Mouse (Mus musculus) kidney, postnatal 14 days (tissue): ENCODE data around the gene Pcbp4.

Experiments
- DNase-seq: peaks from one replicate; pipeline ENCODE4 v3.0.0; 2022; ENCODE audit warnings: mixed read lengths

The Pcbp4 gene

DNA sequence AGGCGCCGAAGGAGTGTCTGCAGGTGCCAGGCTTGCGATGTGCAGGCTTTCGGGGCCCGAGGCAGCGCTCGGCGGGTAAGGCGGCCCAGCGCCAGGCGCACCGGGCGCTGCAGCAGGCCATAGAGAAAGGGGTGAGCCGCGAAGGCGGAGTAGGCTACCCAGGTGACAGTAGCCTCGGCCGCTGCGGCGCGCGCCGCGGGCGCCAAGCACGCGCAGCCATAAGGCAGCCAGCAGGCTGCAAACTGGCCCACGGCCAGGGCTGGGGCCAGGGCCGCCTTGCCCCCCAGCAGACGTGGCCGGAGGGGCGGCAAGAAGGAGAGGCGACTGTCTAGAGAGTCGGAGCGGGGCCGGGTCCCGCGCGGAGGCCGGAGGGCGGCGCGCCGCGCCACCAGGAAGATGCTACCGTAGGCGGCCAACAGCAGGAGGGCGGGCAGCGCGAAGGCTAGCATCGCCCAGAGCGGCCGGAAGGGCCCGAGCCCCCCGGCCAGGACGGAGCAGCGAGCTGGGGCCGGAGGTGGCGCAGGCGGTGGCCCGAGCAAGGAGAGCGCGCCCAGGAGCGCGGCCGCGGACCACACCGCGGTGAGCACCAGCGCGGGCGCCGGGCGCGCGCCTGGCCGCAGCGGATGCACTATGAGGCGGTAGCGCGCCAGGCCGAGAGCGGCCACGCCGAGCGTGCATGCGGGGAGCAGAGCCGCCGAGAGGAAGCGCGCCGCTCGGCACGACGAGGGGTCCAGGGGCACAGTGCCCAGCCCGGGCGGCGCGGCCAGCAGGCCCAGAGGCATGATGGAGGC lies 11.9 kb downstream of the Pcbp4 start:
- peak; percentile 74 for DNase-seq

DNA sequence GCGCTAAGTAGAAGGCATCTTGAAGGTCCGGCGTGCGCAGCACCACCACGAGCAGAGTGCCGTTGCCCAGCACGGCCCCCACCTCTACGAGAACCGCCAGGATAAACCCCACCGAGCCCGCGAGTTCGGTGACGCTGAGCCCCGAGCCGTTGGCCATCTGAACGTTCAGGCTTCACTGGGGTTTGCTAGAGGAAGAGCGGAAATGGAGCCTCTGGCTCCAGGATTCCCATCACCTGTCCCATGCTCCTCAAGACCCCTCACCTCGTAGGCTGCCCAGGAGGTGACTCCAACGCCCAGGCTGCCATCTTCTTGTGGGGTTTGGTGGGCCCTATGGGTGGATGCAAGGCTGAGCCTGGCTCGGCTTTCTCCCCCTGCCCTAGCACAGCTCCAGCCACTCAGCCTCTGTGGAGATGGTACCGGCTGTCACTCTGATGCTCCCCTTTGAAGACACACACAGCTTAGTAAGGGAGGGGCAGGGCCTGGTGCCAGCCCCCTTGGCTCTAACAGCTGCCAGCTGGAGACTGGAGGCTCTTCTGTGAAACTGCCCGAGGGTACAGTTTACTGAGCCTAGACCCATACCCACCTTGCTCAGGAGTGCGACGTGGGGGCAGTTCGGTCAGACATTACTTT lies 12.6 kb downstream of the Pcbp4 start, which contains the start of gene Gpr62:
Gene Gpr62, minus strand, starts transcription at position 368 of the 630 bp plus-strand sequence.
- no peak for DNase-seq

DNA sequence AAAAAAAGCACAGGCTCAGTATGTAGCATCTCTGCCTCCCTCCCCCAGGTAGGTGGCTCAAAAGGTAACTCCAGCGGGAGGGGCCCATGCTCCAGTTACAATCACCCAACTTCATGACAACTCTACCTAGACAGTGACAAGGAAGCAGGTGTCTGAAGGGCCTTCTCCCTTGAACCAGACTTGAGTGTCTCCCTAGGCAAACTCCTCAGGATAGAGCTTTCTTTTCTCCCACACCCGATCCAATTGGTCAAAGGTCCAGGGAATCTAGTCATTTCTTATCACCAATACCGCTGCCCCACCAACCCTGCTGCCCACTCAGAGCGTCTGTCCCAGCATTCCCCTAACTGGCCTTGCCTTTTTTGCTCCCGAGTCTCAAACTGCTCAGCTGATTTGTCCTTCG lies 13.6 kb downstream of the Pcbp4 start:
- DNase-seq: no peak

DNA sequence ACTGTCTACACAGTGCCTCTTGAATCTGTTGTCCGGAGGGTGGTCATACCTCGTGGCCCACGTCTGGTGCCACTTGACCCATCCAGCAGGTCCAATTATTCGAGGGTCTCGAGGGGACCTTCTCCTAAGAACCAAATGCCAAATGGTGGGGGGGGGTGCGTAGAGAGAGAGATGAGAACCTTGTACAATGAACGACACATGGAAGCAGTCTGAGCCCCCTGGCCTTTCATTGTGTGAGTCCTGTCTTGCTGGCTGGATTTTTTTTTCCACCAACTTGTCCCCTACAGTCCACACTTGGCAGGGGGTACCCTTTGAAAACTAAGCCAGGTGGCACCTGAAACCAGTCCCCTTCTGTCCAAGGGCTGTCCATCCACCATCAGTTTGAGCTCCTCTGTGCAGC lies 14.7 kb downstream of the Pcbp4 start:
- DNase-seq: no peak

DNA sequence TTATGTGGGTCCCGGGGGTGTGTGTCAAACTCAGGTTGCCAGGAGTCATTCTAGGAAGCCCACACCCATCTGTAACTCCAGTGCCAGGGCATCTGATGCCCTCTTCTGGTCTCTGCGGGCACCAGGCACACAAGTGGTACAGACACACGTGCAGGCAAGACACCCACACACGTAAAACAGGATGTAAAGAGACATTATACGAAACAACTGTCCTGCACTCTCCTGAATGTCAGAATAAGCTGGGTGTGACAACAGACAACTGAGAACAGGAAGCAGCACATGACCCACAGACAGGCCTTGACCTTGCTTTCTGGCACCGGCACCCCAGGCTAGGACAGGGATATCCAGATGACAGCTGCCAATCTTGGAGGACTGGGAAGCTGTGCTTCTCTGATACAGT lies 16.2 kb downstream of the Pcbp4 start:
- no peak for DNase-seq

DNA sequence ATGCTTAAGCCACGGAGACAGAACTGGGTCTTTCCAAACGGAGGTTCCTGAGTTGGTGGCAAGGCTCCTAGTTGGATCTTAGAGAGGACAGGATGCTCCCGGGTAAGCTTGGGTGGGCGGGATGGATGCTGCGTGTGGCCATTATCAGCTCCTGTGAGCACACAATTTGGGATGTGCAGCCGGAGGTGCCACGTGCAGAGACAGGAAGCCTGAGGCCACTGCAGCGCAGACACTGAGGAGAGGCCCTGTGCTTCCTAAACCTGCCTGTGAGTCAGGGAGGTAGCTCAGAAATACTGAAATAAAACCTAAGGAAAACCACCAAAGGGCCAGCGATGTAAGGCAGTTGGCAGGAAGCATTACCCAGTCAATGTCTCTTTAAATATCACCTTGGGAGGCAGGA lies 16.7 kb downstream of the Pcbp4 start:
- no peak for DNase-seq

DNA sequence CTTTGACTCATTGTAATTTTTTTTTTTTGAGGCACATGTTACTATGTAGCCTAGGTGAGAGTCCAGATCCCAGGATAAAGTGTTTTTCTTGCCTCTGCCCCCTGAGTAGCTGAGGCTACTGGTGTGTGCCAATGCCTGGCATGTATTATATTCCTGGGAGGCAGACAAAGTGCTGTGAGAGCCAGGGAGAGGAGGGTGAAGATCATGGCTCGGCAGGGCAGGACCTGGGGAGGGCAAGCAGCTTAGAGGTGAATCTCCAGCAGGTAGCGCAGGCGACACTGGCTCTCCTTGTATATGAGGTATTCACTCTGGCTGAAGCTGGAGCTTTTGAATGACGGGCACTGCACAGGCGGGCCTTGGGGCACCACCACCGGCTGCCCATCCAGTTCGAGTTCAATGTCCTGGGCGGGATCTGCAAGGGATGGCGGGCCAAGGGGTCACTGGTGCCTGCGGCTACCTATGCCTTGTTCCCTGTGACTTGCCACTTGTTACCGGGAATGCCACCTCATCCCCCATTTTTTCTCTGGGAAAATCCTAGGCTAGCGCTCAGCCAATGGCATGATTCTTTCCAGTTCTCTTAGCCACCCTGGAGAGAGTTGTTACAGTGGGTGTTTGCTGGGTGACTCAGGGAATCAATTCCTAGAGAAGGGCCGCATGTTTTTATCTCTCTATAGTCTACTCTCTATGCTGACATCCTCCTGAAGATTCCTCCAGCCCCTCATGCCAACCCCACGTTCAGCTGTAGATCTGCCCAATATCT lies 18.1 kb downstream of the Pcbp4 start:
- DNase-seq: no peak

DNA sequence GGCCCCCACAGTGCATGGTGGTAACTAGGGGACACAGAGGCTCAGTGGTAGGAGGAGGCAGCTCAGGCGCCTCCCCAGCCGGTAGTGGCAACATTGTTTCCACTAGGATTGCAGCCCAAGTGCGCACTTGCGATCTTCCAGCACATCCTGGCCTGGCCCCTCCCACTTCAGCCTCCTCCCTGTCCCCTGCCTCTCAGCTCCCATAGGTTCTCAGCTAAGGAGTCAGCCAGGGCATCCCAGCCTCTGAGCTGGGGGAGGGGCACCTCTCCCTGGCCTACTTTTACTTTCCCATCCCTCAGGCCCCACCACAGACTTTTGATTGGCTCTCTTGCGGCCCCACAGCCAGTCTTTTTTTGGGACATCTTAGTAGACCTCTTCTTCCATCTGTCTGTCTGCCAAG lies 18.8 kb downstream of the Pcbp4 start:
- DNase-seq: peak; percentile 80

DNA sequence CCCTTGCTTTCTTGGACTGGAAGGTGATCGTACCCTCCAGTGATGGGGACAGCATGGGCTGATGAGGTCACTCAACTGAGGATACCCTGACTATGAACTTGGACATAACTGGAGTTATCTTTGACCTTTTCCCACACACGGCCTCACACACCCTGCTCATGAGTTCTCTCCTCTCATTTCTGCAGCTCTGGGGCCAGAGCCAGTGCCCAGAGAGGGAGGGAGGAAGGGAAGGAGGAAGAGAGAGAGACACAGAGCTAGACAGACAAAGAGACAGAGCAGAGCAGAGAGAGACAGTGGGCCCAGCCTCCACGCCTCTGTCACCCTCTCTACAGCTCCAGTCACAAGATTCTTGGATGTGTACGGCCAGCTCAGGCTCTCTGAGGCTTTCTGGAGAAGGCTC lies 19.2 kb downstream of the Pcbp4 start:
- no peak for DNase-seq

DNA sequence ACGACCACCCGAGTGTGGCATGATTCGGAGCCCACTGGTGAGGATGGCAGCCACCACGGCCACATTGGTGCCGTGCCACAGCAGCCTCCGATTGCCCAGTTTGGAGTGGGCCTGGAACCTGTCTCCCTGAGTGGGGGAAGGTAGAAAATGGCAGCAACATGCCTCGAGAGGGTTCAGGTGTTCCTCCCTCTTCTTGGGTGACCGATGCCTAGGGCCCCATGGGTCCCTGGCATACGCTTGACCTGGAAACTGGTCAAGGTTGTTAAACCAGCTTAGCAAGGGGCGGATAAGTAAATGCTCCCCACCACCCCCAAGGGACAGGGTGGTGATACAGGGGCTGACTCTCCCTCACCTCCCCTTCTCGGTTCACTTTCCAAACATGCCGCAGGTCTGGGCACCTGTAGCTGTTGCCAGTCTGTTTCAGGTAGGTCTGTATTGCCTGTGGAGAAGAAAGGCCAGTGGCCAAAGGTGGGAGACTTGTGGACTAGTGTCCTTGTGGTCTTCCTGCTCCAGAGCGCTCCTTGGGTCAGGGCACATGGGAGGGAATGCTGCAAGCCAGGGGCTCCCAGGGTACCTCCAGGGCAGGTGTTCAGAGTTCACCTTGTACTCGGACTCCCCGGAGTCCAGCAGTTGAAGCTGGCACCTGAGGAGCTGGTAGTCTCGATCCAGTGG lies 20.1 kb downstream of the Pcbp4 start:
- peak; percentile 55 for DNase-seq

DNA sequence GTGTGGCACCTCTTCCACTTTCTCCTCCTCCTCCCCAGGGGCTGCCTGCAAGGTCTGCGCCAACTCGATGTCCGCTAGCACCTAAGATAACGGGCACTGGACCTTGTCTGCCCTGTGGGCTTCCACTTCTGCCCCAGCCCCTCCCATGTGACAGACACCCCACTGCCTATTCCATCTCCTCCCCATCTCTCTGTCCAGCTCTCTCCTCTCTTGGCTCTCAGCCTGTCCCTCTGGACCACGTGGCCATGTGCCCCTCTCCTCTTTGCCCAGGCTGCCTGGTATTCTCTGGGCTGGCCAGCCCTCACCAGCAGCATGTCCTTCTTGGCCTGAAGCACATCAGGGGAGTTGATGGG lies 20.6 kb downstream of the Pcbp4 start:
- no peak for DNase-seq

DNA sequence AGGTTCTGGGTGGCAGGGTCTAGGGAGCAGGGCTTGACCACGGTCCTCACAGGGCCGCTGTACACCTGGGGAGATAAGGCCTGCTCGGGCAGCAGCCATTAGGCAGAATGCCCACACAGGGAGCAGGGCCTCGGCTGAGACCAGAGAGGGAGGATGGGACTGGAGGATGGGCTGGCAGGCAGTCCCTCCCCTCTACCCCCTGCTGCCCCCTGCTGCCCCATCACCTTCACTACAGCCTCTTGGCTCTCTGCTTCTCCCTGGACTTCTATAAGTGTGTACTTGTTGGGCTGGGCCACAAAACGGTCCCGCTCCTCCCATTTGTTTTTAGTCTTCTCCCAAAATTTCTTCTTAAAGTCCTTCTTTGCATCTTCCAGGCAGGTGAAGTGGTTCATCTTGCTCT lies 21.4 kb downstream of the Pcbp4 start:
- DNase-seq: peak; percentile 76

DNA sequence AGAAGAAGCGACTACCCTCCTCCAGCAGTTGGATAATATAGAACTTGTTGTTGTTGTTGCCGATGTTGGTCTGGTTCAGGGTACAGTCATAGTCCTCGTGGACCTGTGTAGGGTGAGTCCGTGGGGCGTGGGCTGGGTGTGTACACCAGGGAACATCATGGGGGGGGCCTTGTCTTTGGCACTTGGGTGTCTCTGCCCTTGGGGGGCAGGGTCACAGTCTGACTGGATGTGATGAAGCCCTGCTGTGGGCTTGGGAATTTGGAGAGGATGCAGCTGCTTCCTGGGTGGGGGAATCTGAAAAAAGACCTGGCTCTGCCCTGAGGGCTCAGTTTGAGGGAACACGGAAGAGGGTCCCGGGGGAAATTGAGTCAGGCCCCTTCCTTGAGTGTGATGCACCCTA lies 22.0 kb downstream of the Pcbp4 start:
- DNase-seq: peak; percentile 45

DNA sequence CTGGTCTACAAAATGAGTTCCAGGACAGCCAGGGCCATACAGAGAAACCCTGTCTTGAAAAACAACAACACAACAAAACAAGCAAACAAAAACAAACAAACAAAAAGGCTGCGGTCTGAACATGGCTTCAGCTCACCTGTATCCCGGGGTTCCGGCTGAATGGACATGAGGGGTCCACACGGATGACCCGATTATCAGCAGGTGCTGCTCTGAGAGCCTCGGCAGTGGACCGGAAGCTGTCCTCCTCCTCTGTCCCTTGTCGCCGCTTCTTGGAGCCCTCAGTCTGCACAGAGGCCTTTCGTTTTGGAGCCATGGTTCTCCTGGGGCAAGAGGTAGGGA lies 22.5 kb downstream of the Pcbp4 start, which contains the start of gene Rrp9:
Gene Rrp9, plus strand, starts transcription at position 301 of the 339 bp plus-strand sequence.
- no peak for DNase-seq

DNA sequence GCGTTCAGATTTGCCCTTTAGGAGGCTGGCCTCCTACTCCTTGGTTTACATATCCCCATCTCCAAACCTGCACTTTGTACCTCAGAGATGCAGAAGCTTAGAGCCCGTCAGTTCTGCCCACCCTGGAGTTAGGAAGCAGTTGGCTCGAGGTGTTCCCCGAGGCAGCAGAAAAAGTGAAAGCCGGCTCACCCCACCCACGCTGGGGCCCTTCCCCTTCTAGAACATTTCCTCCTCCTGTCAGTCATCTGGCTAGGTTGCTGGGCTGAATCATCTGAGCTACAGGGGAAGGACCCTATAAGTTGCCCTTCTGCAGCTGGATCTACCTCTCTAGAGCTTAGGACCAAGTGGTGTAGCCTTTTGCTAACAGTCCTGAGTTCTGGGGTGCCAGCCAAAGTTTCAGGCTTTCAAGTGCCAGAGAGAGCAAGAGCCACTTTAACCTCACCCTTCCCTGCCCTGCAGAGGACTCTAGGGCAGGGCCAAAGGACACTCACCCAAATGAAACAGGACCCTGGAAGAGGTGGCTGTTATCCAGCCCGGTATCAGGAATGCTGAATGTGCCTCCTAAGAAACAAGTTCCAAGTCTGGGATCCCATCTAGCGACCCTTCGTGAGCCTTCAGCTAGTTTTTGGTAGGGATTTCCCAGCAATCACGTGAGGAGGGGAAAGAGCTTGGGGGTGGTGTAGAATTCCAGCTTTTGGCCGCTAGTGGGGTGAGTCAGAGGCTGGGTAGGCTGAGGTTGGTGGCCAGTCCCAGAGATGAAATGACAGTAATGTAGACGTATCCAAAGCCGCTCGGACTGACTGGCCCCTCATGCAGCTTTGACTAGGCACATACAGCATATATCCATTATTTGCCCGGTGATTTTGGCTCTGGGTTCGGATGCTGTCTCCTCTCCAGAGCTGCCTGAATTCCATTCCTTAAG lies 23.2 kb downstream of the Pcbp4 start:
- peak; percentile 53 for DNase-seq

DNA sequence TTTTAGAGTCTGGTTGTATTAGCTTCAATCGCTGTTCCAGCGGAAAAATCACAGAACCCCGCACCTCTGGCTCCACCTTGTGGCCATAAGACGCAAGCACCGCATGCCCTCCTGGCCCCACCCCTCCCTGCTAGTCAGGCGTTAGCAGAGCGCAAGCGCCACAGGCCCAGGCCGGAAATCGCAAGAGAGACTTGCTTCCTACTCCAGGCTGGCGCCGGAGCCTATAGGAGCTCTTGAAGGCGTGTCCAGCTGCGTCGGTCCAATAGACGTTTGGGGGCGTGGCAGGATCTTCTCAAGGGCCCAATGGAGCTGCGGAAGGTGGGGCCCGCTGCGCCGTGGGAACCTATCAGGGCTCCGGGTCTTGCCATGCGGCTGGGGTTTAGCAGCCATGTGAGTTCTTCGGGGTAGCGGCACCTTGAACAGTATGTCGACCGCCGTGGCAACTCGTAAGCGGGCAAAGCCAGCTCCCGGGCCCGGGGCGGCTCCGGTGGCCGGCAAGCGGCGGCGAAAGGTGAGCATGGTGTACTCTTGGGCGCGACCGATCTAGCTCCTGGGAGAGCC lies 23.9 kb downstream of the Pcbp4 start, which contains the start of gene Parp3:
Gene Parp3, minus strand, starts transcription at position 26 of the 561 bp plus-strand sequence.
- peak; percentile 100 for DNase-seq

DNA sequence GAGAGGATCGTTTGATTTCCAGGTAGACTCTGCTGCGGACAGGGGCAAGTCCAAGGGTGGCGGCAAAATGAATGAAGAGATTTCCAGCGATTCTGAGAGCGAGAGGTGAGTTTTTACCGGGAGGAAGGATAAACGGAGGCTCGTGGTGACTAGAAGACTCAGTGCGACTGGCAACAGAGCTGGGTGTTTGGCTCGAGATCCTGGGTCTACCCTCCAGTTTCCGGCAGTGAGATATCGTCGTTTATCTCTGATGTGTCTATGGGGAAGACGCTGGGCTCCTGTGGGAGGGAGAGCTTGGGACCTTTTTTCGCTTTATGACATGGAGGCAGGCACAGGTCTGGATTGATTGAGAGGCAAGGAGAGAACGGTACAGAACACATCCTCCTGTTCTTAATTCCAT lies 24.6 kb downstream of the Pcbp4 start:
- DNase-seq: no peak

DNA sequence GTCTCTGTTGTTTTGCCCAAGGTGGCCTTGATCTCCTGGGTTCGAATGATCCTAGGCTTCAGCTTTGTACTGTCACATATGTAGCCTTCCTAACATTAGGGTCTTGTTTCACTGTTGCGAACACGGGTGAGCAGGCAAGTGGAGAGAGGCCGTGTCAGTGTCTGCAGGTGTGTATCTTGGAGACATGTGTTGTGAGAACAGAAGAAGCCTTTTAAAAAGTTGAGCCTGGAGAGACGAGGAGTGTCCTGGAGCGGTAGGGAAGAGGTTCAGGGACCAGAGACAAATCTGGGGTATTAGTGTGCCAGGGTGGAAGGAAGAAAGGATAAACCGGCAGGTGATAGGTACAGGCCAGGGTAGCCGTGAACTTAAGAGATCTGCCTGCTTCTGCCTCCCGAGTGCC lies 25.0 kb downstream of the Pcbp4 start:
- no peak for DNase-seq

DNA sequence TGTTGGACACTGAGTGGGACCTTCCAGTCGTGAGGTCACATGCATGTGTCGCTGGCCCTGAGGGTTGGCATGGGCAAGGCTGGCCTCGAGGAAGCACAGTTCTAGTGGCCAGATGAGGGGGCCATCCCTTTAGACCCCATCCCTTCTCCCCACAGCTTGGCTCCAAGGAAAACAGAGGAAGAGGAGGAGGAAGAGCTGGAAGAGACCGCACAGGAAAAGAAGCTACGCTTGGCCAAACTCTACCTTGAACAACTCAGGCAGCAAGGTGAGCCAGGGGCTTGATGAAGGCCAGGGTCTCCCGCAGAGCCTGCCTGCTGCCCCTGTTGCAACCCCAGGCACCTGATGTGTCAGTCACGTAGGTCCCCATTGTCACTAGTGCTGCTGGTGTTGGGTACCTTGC lies 27.4 kb downstream of the Pcbp4 start:
- no peak for DNase-seq

DNA sequence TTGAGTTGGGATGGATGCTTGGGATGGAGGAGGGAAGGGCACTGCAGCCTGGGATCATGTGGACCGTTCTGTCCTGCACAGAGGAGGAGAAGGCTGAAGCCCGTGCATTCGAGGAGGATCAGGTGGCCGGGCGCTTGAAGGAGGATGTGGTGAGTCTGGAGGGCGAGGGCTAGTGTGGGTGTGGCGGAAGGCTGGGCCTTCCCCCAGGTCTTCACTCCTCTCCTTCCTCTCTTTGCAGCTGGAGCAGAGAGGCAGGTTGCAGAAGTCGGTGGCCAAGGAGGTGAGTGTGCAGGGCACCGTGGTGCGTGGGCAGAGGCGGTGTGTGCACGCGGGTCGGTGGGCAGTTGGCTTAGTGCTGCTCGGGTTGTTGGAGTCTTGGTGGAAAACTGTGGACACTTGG lies 28.0 kb downstream of the Pcbp4 start:
- no peak for DNase-seq

DNA sequence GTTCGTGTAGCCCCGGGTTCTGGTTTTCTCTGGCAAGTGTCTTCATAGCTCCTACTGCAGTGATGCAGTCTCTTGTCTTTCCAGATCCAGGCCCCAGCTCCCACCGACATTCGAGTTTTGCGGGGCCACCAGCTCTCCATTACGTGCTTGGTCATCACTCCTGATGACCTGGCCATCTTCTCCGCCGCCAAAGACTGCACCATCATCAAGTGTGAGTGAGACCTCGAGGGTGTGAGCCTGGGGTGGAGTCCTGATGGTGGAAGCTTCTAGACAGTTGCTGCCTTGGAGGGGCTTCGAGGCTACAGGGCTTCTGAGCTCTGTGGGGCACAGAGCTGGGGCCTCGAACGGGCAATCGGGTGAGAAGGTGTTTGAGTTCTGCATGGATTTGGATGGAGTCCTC lies 28.6 kb downstream of the Pcbp4 start:
- DNase-seq: no peak

DNA sequence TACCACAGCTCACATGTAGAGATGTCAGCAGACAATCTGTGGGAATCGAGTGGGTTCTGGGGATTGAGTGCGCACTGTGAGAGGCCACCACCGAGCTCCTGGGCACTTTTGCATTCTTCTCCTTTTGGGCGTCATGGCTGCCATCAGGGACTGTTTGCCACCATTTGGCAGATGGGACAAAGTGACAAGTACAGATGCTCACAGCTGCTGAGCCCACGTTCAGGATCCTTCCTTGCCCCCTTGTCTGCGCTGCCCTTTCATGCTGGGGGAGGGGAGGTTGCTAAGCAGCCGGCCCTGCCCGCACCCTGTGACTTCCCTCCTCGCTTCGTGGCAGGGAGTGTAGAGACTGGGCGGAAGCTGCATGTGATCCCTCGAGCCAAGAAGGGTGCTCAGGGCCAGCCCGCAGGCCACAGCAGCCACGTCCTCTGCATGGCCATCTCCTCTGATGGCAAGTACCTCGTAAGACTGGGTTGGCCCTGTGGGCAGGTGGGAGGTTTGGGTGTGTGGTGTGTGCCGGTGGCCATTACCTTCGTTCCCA lies 29.6 kb downstream of the Pcbp4 start:
- DNase-seq: no peak
